Mouse (Mus musculus): ENCODE data around the gene Olfr1511. TPM values are rescaled to one million over a fixed set of nuclear protein-coding genes. Genes with fewer than 3 reads are reported as not detected.
"Not testable (repeated sequence)": the region's sequence is repeated elsewhere in the genome, so short reads cannot be mapped to it uniquely, and the experiment has no call there.

Gene Olfr1511
- polyA plus RNA-seq (2012; rRNA removed): not detected in 2 replicates

- no peak within 1 kb of the TSS for H3K4me3 ChIP-seq (ENCODE audit: insufficient read depth, low read length)
- no peaks in the 10 kb centered on the region for H3K4me1 ChIP-seq (ENCODE audit: control insufficient read depth, insufficient read depth, low read length)
- no peak for TF ChIP-seq CTCF (IDR thresholded peaks at IDR 0.05; ENCODE audit: extremely low read depth, insufficient read depth, low read length)
- TF ChIP-seq POLR2A (IDR thresholded peaks at IDR 0.05; ENCODE audit: extremely low read depth, insufficient read depth, low read length): no peak
- no peak within 1 kb of the TSS for H3K27ac ChIP-seq (ENCODE audit: insufficient read depth, low read length)
Measured at GRCm38 (mm10) chr14:52397279-52397678, at the start of gene Olfr1511. Olfr1511 (minus strand) TSS chr14:52397379.

- H3K27ac ChIP-seq (ENCODE audit: insufficient read depth, low read length): no peak within 1 kb of the TSS
- H3K4me1 ChIP-seq (ENCODE audit: control insufficient read depth, insufficient read depth, low read length): no peaks in the 10 kb centered on the region
- TF ChIP-seq POLR2A (IDR thresholded peaks at IDR 0.05; ENCODE audit: extremely low read depth, insufficient read depth, low read length): no peak
- TF ChIP-seq CTCF (IDR thresholded peaks at IDR 0.05; ENCODE audit: extremely low read depth, insufficient read depth, low read length): no peak
- H3K4me3 ChIP-seq (ENCODE audit: insufficient read depth, low read length): no peak within 1 kb of the TSS
Measured at GRCm38 (mm10) chr14:52442690-52443089, 45.5 kb upstream of the Olfr1511 start, which contains the start of gene Olfr1509. Olfr1509 (plus strand) TSS chr14:52442990.

GRCm38 (mm10) chr14:52427686-52428085 is 30.5 kb upstream of the Olfr1511 start:
- no peaks in the 10 kb centered on the region for H3K4me1 ChIP-seq (ENCODE audit: control insufficient read depth, insufficient read depth, low read length)
- H3K27ac ChIP-seq (ENCODE audit: insufficient read depth, low read length): no peak overlapping the region
- TF ChIP-seq POLR2A (IDR thresholded peaks at IDR 0.05; ENCODE audit: extremely low read depth, insufficient read depth, low read length) (no peak), CTCF (IDR thresholded peaks at IDR 0.05; ENCODE audit: extremely low read depth, insufficient read depth, low read length) (no peak)
- no peak overlapping the region for H3K4me3 ChIP-seq (ENCODE audit: insufficient read depth, low read length)

- H3K4me3 ChIP-seq (ENCODE audit: insufficient read depth, low read length): no peak within 1 kb of the TSS
- TF ChIP-seq CTCF (IDR thresholded peaks at IDR 0.05; ENCODE audit: extremely low read depth, insufficient read depth, low read length) (no peak), POLR2A (IDR thresholded peaks at IDR 0.05; ENCODE audit: extremely low read depth, insufficient read depth, low read length) (no peak)
- no peak within 1 kb of the TSS for H3K27ac ChIP-seq (ENCODE audit: insufficient read depth, low read length)
- H3K4me1 ChIP-seq (ENCODE audit: control insufficient read depth, insufficient read depth, low read length): no peaks in the 10 kb centered on the region
Measured at GRCm38 (mm10) chr14:52414273-52414672, 17.1 kb upstream of the Olfr1511 start, which contains the start of gene Olfr1510. Olfr1510 (minus strand) TSS chr14:52414373.

GRCm38 (mm10) chr14:52410142-52410919 is 13.2 kb upstream of the Olfr1511 start:
- H3K4me3 ChIP-seq (ENCODE audit: insufficient read depth, low read length); H3K27ac ChIP-seq (ENCODE audit: insufficient read depth, low read length); H3K4me1 ChIP-seq (ENCODE audit: control insufficient read depth, insufficient read depth, low read length): not testable (repeated sequence)

GRCm38 (mm10) chr14:52390084-52390848 is 6.9 kb downstream of the Olfr1511 start:
- H3K4me3 ChIP-seq (ENCODE audit: insufficient read depth, low read length); H3K27ac ChIP-seq (ENCODE audit: insufficient read depth, low read length); H3K4me1 ChIP-seq (ENCODE audit: control insufficient read depth, insufficient read depth, low read length): not testable (repeated sequence)

- Histone ChIP-seq H3K27ac (ENCODE audit: insufficient read depth, low read length) (no peak within 1 kb of the TSS), H3K4me1 (ENCODE audit: control insufficient read depth, insufficient read depth, low read length) (no peaks in the 10 kb centered on the region), H3K4me3 (ENCODE audit: insufficient read depth, low read length) (no peak within 1 kb of the TSS)
- TF ChIP-seq POLR2A (IDR thresholded peaks at IDR 0.05; ENCODE audit: extremely low read depth, insufficient read depth, low read length) (no peak), CTCF (IDR thresholded peaks at IDR 0.05; ENCODE audit: extremely low read depth, insufficient read depth, low read length) (no peak)
Measured at GRCm38 (mm10) chr14:52379068-52379467, 18.1 kb downstream of the Olfr1511 start, which contains the start of gene Olfr1512. Olfr1512 (minus strand) TSS chr14:52379168.

GRCm38 (mm10) chr14:52368741-52369140 is 28.4 kb downstream of the Olfr1511 start:
- H3K4me3 ChIP-seq (ENCODE audit: insufficient read depth, low read length): no peak overlapping the region
- no peaks in the 10 kb centered on the region for H3K4me1 ChIP-seq (ENCODE audit: control insufficient read depth, insufficient read depth, low read length)
- no peak overlapping the region for H3K27ac ChIP-seq (ENCODE audit: insufficient read depth, low read length)
- no peak for TF ChIP-seq CTCF (IDR thresholded peaks at IDR 0.05; ENCODE audit: extremely low read depth, insufficient read depth, low read length)
- no peak for TF ChIP-seq POLR2A (IDR thresholded peaks at IDR 0.05; ENCODE audit: extremely low read depth, insufficient read depth, low read length)

- no peak within 1 kb of the TSS for H3K27ac ChIP-seq (ENCODE audit: insufficient read depth, low read length)
- TF ChIP-seq POLR2A (IDR thresholded peaks at IDR 0.05; ENCODE audit: extremely low read depth, insufficient read depth, low read length) (no peak), CTCF (IDR thresholded peaks at IDR 0.05; ENCODE audit: extremely low read depth, insufficient read depth, low read length) (no peak)
- H3K4me3 ChIP-seq (ENCODE audit: insufficient read depth, low read length): no peak within 1 kb of the TSS
Measured at GRCm38 (mm10) chr14:52356308-52356707, 40.9 kb downstream of the Olfr1511 start, which contains the start of gene Olfr1513. Olfr1513 (minus strand) TSS chr14:52356408.

More at GRCm38 (mm10) chr14:52356308-52356707, 40.9 kb downstream of the Olfr1511 start, which contains the start of gene Olfr1513:
- no peaks in the 10 kb centered on the region for H3K4me1 ChIP-seq (ENCODE audit: control insufficient read depth, insufficient read depth, low read length)

Other genes starting within 250 kb of the Olfr1511 start
- gene Supt16, start 200.0 kb downstream of the Olfr1511 start, polyA plus RNA-seq (2012; rRNA removed): 25.6 and 28.2 TPM in 2 replicates
- 53.5 and 60.7 TPM in 2 replicates for gene Chd8, start 139.6 kb downstream of the Olfr1511 start, polyA plus RNA-seq (2012; rRNA removed)
- gene Tox4, start 118.2 kb downstream of the Olfr1511 start, polyA plus RNA-seq (2012; rRNA removed): 41.2 and 42.4 TPM in 2 replicates
- gene Rab2b, start 117.8 kb downstream of the Olfr1511 start, polyA plus RNA-seq (2012; rRNA removed): 42.0 and 44.4 TPM in 2 replicates
- gene Mettl3, start 92.3 kb downstream of the Olfr1511 start, polyA plus RNA-seq (2012; rRNA removed): 28.7 and 28.8 TPM in 2 replicates
- 24.6 and 26.5 TPM in 2 replicates for gene Sall2, start 68.6 kb downstream of the Olfr1511 start, polyA plus RNA-seq (2012; rRNA removed)
- gene Olfr1513, start 41.0 kb downstream of the Olfr1511 start, polyA plus RNA-seq (2012; rRNA removed): not detected in 2 replicates
- gene Olfr1512, start 18.2 kb downstream of the Olfr1511 start, polyA plus RNA-seq (2012; rRNA removed): not detected in 2 replicates
- not detected in 2 replicates for gene Olfr1510, start 17.0 kb upstream of the Olfr1511 start, polyA plus RNA-seq (2012; rRNA removed)
- not detected in 2 replicates for gene Olfr1509, start 45.6 kb upstream of the Olfr1511 start, polyA plus RNA-seq (2012; rRNA removed)
- gene Olfr1508, start 70.1 kb upstream of the Olfr1511 start, polyA plus RNA-seq (2012; rRNA removed): not detected in 2 replicates
- not detected in 2 replicates for gene Olfr1507, start 98.4 kb upstream of the Olfr1511 start, polyA plus RNA-seq (2012; rRNA removed)

Measured in cortical plate, adult 2 months (tissue).